ENCODE assay signal across 18 mouse cellular contexts in genomic region chr6:145193446-145193845, GRCm38 (mm10). TPM values are rescaled to one million over a fixed set of nuclear protein-coding genes. Genes with fewer than 3 reads are reported as not detected.
DNase-seq lines count a peak whose midpoint lies in the region; ATAC-seq and TF ChIP-seq lines count a peak whose summit lies in the region.
"Had no signal": no experiment of that assay in that cellular context is flagged by ENCODE, and none has a peak within 500 bp of the region (broad histone marks: within the 10 kb centered on the region; RNA-seq: fewer than 3 reads in every experiment).

No protein-coding gene starts in this region.

- no peaks in the 10 kb centered on the region for H3K27me3 ChIP-seq in midbrain, embryonic 11.5 days (ENCODE audit: control insufficient read depth, insufficient read depth, low read length)
- H3K27me3 ChIP-seq in midbrain, embryonic 16.5 days (ENCODE audit: control insufficient read depth, insufficient read depth, low read depth, low read length) = no peaks in the 10 kb centered on the region
- no peaks in the 10 kb centered on the region for H3K27me3 ChIP-seq in liver, postnatal 0 days (ENCODE audit: insufficient read depth, low read length)
- H3K27me3 ChIP-seq: midbrain, embryonic 12.5 days had no signal

- H3K4me3 ChIP-seq in midbrain, embryonic 11.5 days (ENCODE audit: low read depth, low read length) = no peak overlapping the region
- no peak overlapping the region for H3K4me3 ChIP-seq in midbrain, embryonic 16.5 days (ENCODE audit: low read depth, low read length)
- H3K4me3 ChIP-seq in liver, postnatal 0 days (ENCODE audit: low read depth, low read length) = no peak overlapping the region
- H3K4me3 ChIP-seq: erythroblast, embryonic 14.5 days; midbrain, embryonic 12.5 days had no signal

- no peak overlapping the region for H3K9ac ChIP-seq in midbrain, embryonic 11.5 days (ENCODE audit: low read length)
- no peak overlapping the region for H3K9ac ChIP-seq in midbrain, embryonic 16.5 days (ENCODE audit: low read depth, low read length)
- H3K9ac ChIP-seq in liver, postnatal 0 days (replicated peaks) = no peak overlapping the region
- H3K9ac ChIP-seq: hindbrain, embryonic 14.5 days; midbrain, embryonic 12.5 days had no signal

- no peak for ATAC-seq in midbrain, embryonic 11.5 days (ENCODE audit: low FRiP score)
- no peak for ATAC-seq in midbrain, embryonic 16.5 days
- ATAC-seq in neutrophil, adult 5-6 weeks (ENCODE audit: extremely low read depth, insufficient number of reproducible peaks, low FRiP score, poor library complexity, severe bottlenecking) = peak; percentile 67
- no peak for ATAC-seq in liver, postnatal 0 days
- ATAC-seq: lung, postnatal 0 days had no signal

- DNase-seq in midbrain, embryonic 11.5 days (ENCODE audit: low spot score, missing footprints) = peak; percentile 31
- DNase-seq in brain, adult 2 months (ENCODE audit: low read depth, low spot score) = peak; percentile 27
- DNase-seq in thymus, postnatal 4 days = peak; percentile 69
- DNase-seq in liver, postnatal 0 days = no peak
- DNase-seq in adrenal gland, postnatal 14 days = no peak
- no peak for DNase-seq in layer of hippocampus, postnatal 36 days
- DNase-seq: cerebellum, adult 2 months; gastrocnemius, postnatal 25 days; kidney, adult 9 months; layer of hippocampus, adult 9-11 months had no signal

- no peaks in the 10 kb centered on the region for H3K4me1 ChIP-seq in midbrain, embryonic 11.5 days (ENCODE audit: control insufficient read depth, insufficient read depth, low read length)
- H3K4me1 ChIP-seq in midbrain, embryonic 16.5 days (ENCODE audit: control insufficient read depth, insufficient read depth, low read length) = no peaks in the 10 kb centered on the region
- no peaks in the 10 kb centered on the region for H3K4me1 ChIP-seq in liver, postnatal 0 days (ENCODE audit: insufficient read depth)
- H3K4me1 ChIP-seq: midbrain, embryonic 12.5 days had no signal

- no peaks in the 10 kb centered on the region for H3K9me3 ChIP-seq in midbrain, embryonic 11.5 days (ENCODE audit: control insufficient read depth, low read length)
- no peaks in the 10 kb centered on the region for H3K9me3 ChIP-seq in midbrain, embryonic 16.5 days (replicated peaks; ENCODE audit: control insufficient read depth, low read length, poor library complexity, severe bottlenecking)
- no peaks in the 10 kb centered on the region for H3K9me3 ChIP-seq in liver, postnatal 0 days (ENCODE audit: low read length)
- H3K9me3 ChIP-seq: midbrain, embryonic 12.5 days had no signal

- H3K27ac ChIP-seq in midbrain, embryonic 11.5 days (ENCODE audit: low read depth, low read length) = no peak overlapping the region
- no peak overlapping the region for H3K27ac ChIP-seq in midbrain, embryonic 16.5 days (ENCODE audit: low read length)
- no peak overlapping the region for H3K27ac ChIP-seq in liver, postnatal 0 days (ENCODE audit: low read depth)
- H3K27ac ChIP-seq: hindbrain, embryonic 14.5 days; midbrain, embryonic 12.5 days; stomach, postnatal 0 days had no signal

- no peak for TF ChIP-seq EP300 in liver, postnatal 0 days (IDR thresholded peaks at IDR 0.05; ENCODE audit: low read depth)

- H3K36me3 ChIP-seq in midbrain, embryonic 11.5 days (ENCODE audit: control insufficient read depth, insufficient read depth, low read length) = no peaks in the 10 kb centered on the region
- H3K36me3 ChIP-seq in midbrain, embryonic 16.5 days (ENCODE audit: control insufficient read depth, insufficient read depth, low read length) = no peaks in the 10 kb centered on the region
- no peaks in the 10 kb centered on the region for H3K36me3 ChIP-seq in liver, postnatal 0 days (replicated peaks; ENCODE audit: insufficient read depth, low read length)
- H3K36me3 ChIP-seq: midbrain, embryonic 12.5 days had no signal

- H3K4me2 ChIP-seq in midbrain, embryonic 11.5 days = no peak overlapping the region
- H3K4me2 ChIP-seq in midbrain, embryonic 16.5 days (ENCODE audit: low read length) = no peak overlapping the region
- no peak overlapping the region for H3K4me2 ChIP-seq in liver, postnatal 0 days (ENCODE audit: low read depth, low read length)
- H3K4me2 ChIP-seq: hindbrain, embryonic 14.5 days; liver, embryonic 11.5 days; midbrain, embryonic 12.5 days had no signal

- 85% methylated on average over 11 of the region's 11 CpGs for whole genome bisulfite sequencing in midbrain, embryonic 11.5 days
- WGBS in midbrain, embryonic 16.5 days = 84% methylated on average over 11 of the region's 11 CpGs
- WGBS in liver, postnatal 0 days (ENCODE audit: insufficient replicate concordance) = 47% methylated on average over 11 of the region's 11 CpGs

- no peak for TF ChIP-seq CTCF in liver, postnatal 0 days (IDR thresholded peaks at IDR 0.05; ENCODE audit: low read depth)

RNA-seq across cellular contexts. Expression of gene Casc1, which starts 17.4 kb away (rescaled TPM):
- 0.27 and 0.73 TPM in 2 replicates for polyA plus RNA-seq in midbrain, embryonic 11.5 days (2014; fragmentation: Nextera tagmentation; extraction: Ambion mirVana)
- polyA plus RNA-seq in midbrain, embryonic 16.5 days (2015; fragmentation: Nextera tagmentation; extraction: Ambion mirVana) = 0.92 and 1.0 TPM in 2 replicates
- 5.6 and 6.4 TPM in 2 replicates for total RNA-seq in neutrophil, adult 5-6 weeks (2017)
- polyA plus RNA-seq in liver, postnatal 0 days (2015; fragmentation: Nextera tagmentation; extraction: Ambion mirVana) = 0.11 and 0.13 TPM in 2 replicates
- 0.53 and 0.63 TPM in 2 replicates for total RNA-seq in adrenal gland, postnatal 14 days (2021)
- total RNA-seq in layer of hippocampus, postnatal 36 days (2021) = 1 to 10 TPM; 1.2 to 1.9 TPM
- polyA plus RNA-seq: erythroblast, embryonic 14.5 days had no signal

RNA-seq across cellular contexts. Expression of gene Etfrf1, which starts 17.5 kb away (rescaled TPM):
- 41.8 and 42.3 TPM in 2 replicates for polyA plus RNA-seq in midbrain, embryonic 11.5 days (2014; fragmentation: Nextera tagmentation; extraction: Ambion mirVana)
- polyA plus RNA-seq in midbrain, embryonic 16.5 days (2015; fragmentation: Nextera tagmentation; extraction: Ambion mirVana) = 24.7 and 25.2 TPM in 2 replicates
- total RNA-seq in neutrophil, adult 5-6 weeks (2017) = 27.6 and 32.3 TPM in 2 replicates
- 42.3 and 44.9 TPM in 2 replicates for polyA plus RNA-seq in liver, postnatal 0 days (2015; fragmentation: Nextera tagmentation; extraction: Ambion mirVana)
- total RNA-seq in adrenal gland, postnatal 14 days (2021) = 149 and 152 TPM in 2 replicates
- total RNA-seq in layer of hippocampus, postnatal 36 days (2021) = 10 to 100 TPM; 20.6 to 21.1 TPM

RNA-seq across cellular contexts. Expression of gene Kras, which starts 56.6 kb away (rescaled TPM):
- polyA plus RNA-seq in midbrain, embryonic 11.5 days (2014; fragmentation: Nextera tagmentation; extraction: Ambion mirVana) = 129 and 133 TPM in 2 replicates
- 86.8 and 90.8 TPM in 2 replicates for polyA plus RNA-seq in midbrain, embryonic 16.5 days (2015; fragmentation: Nextera tagmentation; extraction: Ambion mirVana)
- 72.0 and 81.2 TPM in 2 replicates for total RNA-seq in neutrophil, adult 5-6 weeks (2017)
- polyA plus RNA-seq in liver, postnatal 0 days (2015; fragmentation: Nextera tagmentation; extraction: Ambion mirVana) = 41.0 and 48.0 TPM in 2 replicates
- total RNA-seq in adrenal gland, postnatal 14 days (2021) = 45.6 and 48.7 TPM in 2 replicates
- 10 to 100 TPM; 74.0 to 74.2 TPM for total RNA-seq in layer of hippocampus, postnatal 36 days (2021)

Comparison
In these comparisons a context has a peak if more than half of its experiments do, and no peak if none do; other contexts are left out.
1. DNase-seq: peak in midbrain, embryonic 11.5 days (single experiment), brain, adult 2 months (single experiment) and thymus, postnatal 4 days (single experiment); none in liver, postnatal 0 days (single experiment), adrenal gland, postnatal 14 days (single experiment) and layer of hippocampus, postnatal 36 days (0 of 2).